8 mouse cellular contexts compared by ENCODE assay signal in the genomic region with DNA sequence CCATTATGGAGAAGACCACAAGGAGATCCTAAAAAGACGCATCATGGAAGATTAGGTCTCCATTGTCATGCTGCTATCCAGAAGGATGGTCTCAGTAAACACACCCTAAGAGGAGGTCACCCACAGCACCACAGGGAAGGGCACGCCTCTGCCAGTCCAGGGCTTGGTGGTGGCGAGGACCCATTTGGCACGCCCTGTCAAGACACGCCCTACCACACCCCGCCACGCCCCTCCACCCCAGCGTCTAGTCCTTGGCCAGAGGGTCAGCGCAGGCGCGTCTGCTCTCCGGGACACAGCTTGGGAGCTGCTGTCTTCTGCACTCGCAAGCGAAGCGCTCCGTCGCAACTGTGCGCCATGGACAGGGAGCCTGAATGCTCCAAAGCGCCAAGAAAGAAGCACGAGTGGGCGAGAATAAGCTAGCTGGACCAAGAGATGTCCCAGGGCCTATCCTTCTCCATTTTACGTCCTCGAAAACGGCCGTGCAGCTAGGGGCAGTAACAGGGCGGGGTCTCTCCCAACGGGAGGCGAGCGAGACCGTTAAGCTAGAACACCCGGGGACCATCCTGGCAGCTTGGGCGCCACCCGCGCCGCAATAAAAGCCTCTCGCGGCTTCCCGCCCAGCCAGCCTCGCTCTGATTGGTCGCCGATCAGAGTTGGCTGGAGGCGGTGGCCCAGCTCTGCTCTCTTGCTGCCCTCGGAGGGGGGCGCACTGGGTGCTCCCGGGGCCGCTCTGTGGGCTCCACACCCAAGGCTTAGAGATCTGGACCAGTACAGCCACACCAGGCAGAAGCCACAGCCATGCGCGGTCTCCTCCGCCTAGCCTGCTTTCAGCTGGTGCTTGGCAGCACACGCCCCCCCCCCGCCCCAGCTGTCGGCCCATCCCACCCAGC. TPM values are rescaled to one million over a fixed set of nuclear protein-coding genes. Genes with fewer than 3 reads are reported as not detected.
DNase-seq lines count a peak whose midpoint lies in the region; ATAC-seq and TF ChIP-seq lines count a peak whose summit lies in the region.

No protein-coding gene starts in this region.

- intact Hi-C loops in gastrocnemius, adult 2 months (cut with DNase I): loop anchor here (10.0 kb wide), 1 partner anchor 182 kb away; no protein-coding TSS in a partner anchor
- intact Hi-C loops in left cerebral cortex, postnatal 10 days (cut with DNase I): loop anchor here (5.0 kb wide), 6 partner anchors 75 to 375 kb away; no protein-coding TSS in a partner anchor

- H3K27ac ChIP-seq in gastrocnemius, adult 2 months: peak overlapping the region; percentile 65
- H3K27ac ChIP-seq in hindbrain, postnatal 0 days: peak overlapping the region; percentile 95

- no peaks in the 10 kb centered on the region for H3K27me3 ChIP-seq in hindbrain, postnatal 0 days (ENCODE audit: insufficient read depth, low read length)

- DNase-seq in adrenal gland, adult (ENCODE audit: inconsistent age in 2 of 2, low spot score in 1 of 2): peak; percentile 80 to 89
- peak; percentile 76 to 81 for DNase-seq in cerebellum, postnatal 36 days
- peak; percentile 83 for DNase-seq in gastrocnemius, adult 2 months
- DNase-seq in hindbrain, postnatal 0 days (ENCODE audit: low spot score): peak; percentile 86
- peak; percentile 80 for DNase-seq in left cerebral cortex, postnatal 10 days (ENCODE audit: extremely low spot score in 1 of 2, low spot score in 2 of 2)
- peak; percentile 81 for DNase-seq in mesoderm, embryonic 11.5 days (ENCODE audit: low read depth, low spot score)
- peak; percentile 32 for DNase-seq in skeletal muscle tissue, adult 2 months (ENCODE audit: low read depth, low spot score)
- no peak for DNase-seq in spleen, postnatal 36 days (ENCODE audit: low spot score in 2 of 2)

- peak; percentile 81 for ATAC-seq in hindbrain, postnatal 0 days

- H3K4me3 ChIP-seq in gastrocnemius, adult 2 months: peak overlapping the region; percentile 80
- peak overlapping the region; percentile 90 for H3K4me3 ChIP-seq in hindbrain, postnatal 0 days (ENCODE audit: low read length)

- no peaks in the 10 kb centered on the region for H3K36me3 ChIP-seq in hindbrain, postnatal 0 days (ENCODE audit: insufficient read depth, low read length)

- H3K4me1 ChIP-seq in hindbrain, postnatal 0 days (ENCODE audit: insufficient read depth, low read length): peaks cover 12% of the 10 kb centered on the region

- no peak for TF ChIP-seq CTCF in gastrocnemius, adult 2 months (IDR thresholded peaks at IDR 0.05)
- no peak for TF ChIP-seq CTCF in hindbrain, postnatal 0 days (IDR thresholded peaks at IDR 0.05; ENCODE audit: low read depth)

- H3K4me2 ChIP-seq in hindbrain, postnatal 0 days (ENCODE audit: low read depth, low read length): peak overlapping the region; percentile 78

- no peaks in the 10 kb centered on the region for H3K9me3 ChIP-seq in hindbrain, postnatal 0 days (ENCODE audit: low read length)

- WGBS in hindbrain, postnatal 0 days: under 1% methylated on average over 52 of the region's 52 CpGs

- peak overlapping the region; percentile 94 for H3K9ac ChIP-seq in hindbrain, postnatal 0 days (replicated peaks; ENCODE audit: low read length)

RNA-seq across cellular contexts. Expression of gene Ncam1, which starts 1.9 kb away (rescaled TPM):
- 10 to 100 TPM; 11.6 to 14.6 TPM for total RNA-seq in gastrocnemius, adult 2 months (2021)
- total RNA-seq in hindbrain, postnatal 0 days (2014; rRNA removed): 411 and 489 TPM in 2 replicates
- polyA plus RNA-seq in hindbrain, postnatal 0 days (2015; fragmentation: Nextera tagmentation; extraction: Ambion mirVana): 388 and 414 TPM in 2 replicates
- total RNA-seq in left cerebral cortex, postnatal 10 days (2021): 100 to 1,000 TPM; 741 to 808 TPM

Comparison
In these comparisons a context has a peak if more than half of its experiments do, and no peak if none do; other contexts are left out.
1. DNase-seq: peak in adrenal gland, adult (2 of 2), cerebellum, postnatal 36 days (2 of 2), gastrocnemius, adult 2 months (single experiment), hindbrain, postnatal 0 days (single experiment), left cerebral cortex, postnatal 10 days (2 of 2), mesoderm, embryonic 11.5 days (single experiment) and skeletal muscle tissue, adult 2 months (single experiment); none in spleen, postnatal 36 days (0 of 2).
2. RNA of gene Ncam1, which starts 1.9 kb away (total RNA-seq): 741 to 808 TPM in left cerebral cortex, postnatal 10 days and 411 to 489 TPM in hindbrain, postnatal 0 days; 11.6 to 14.6 TPM in gastrocnemius, adult 2 months; every median in the first group is over 10 times any median in the second.